Comparison of ENCODE assay signal across 21 mouse cellular contexts in genomic region chr9:84499507-84499906, GRCm38 (mm10).
DNase-seq lines count a peak whose midpoint lies in the region; ATAC-seq and TF ChIP-seq lines count a peak whose summit lies in the region.
"Had no signal": no experiment of that assay in that cellular context is flagged by ENCODE, and none has a peak within 500 bp of the region (broad histone marks: within the 10 kb centered on the region; RNA-seq: fewer than 3 reads in every experiment).

No protein-coding gene starts in this region.

- no peak for TF ChIP-seq POLR2A in MEL (IDR thresholded peaks at IDR 0.05; ENCODE audit: control insufficient read depth in 1 of 2, insufficient read depth in 1 of 2, low read depth in 1 of 2, low read length in 2 of 2, poor library complexity in 1 of 2)

- no peaks in the 10 kb centered on the region for H3K9me3 ChIP-seq in MEL (replicated peaks; ENCODE audit: insufficient read depth, low read length)
- no peaks in the 10 kb centered on the region for H3K9me3 ChIP-seq in heart, embryonic 10.5 days
- H3K9me3 ChIP-seq: embryonic facial prominence, embryonic 12.5 days; embryonic facial prominence, embryonic 15.5 days; forebrain, embryonic 15.5 days; hindbrain, embryonic 12.5 days; hindbrain, embryonic 15.5 days had no signal

- TF ChIP-seq CTCF in MEL (IDR thresholded peaks at IDR 0.05 in 2 of 3, conservative IDR thresholded peaks at IDR 0.05 in 1 of 3; ENCODE audit: control insufficient read depth in 1 of 3, insufficient read depth in 1 of 3, low read depth in 2 of 3, low read length in 3 of 3, poor library complexity in 1 of 3, severe bottlenecking in 1 of 3): no peak

- TF ChIP-seq EP300 in MEL (IDR thresholded peaks at IDR 0.05; ENCODE audit: low read depth in 1 of 2, low read length in 2 of 2): no peak

- no peaks in the 10 kb centered on the region for H3K79me2 ChIP-seq in MEL (ENCODE audit: control insufficient read depth, insufficient read depth, low read length, poor library complexity)

- no peaks in the 10 kb centered on the region for H3K27me3 ChIP-seq in MEL (ENCODE audit: control insufficient read depth in 1 of 2, insufficient read depth in 2 of 2, low read length in 2 of 2)
- no peaks in the 10 kb centered on the region for H3K27me3 ChIP-seq in heart, embryonic 10.5 days (ENCODE audit: insufficient read depth, poor library complexity, severe bottlenecking)
- H3K27me3 ChIP-seq: embryonic facial prominence, embryonic 12.5 days; embryonic facial prominence, embryonic 15.5 days; forebrain, embryonic 15.5 days; hindbrain, embryonic 12.5 days; hindbrain, embryonic 15.5 days had no signal

- ATAC-seq in granulocyte monocyte progenitor cell, adult 5-6 weeks (replicated peaks; ENCODE audit: poor library complexity, severe bottlenecking): peak; percentile 98
- ATAC-seq: activated CD4-positive, CD25-positive, alpha-beta regulatory T cell, adult 4 months; forebrain, embryonic 15.5 days had no signal

- no peak overlapping the region for H3K9ac ChIP-seq in MEL (ENCODE audit: control insufficient read depth, low read depth, low read length, poor library complexity, severe bottlenecking)
- H3K9ac ChIP-seq: embryonic facial prominence, embryonic 12.5 days; embryonic facial prominence, embryonic 15.5 days; forebrain, embryonic 15.5 days; hindbrain, embryonic 12.5 days; hindbrain, embryonic 15.5 days had no signal

- no peaks in the 10 kb centered on the region for H3K36me3 ChIP-seq in MEL (ENCODE audit: control insufficient read depth in 1 of 2, insufficient read depth in 2 of 2, low read length in 2 of 2)
- H3K36me3 ChIP-seq in heart, embryonic 10.5 days: no peaks in the 10 kb centered on the region
- H3K36me3 ChIP-seq: embryonic facial prominence, embryonic 12.5 days; embryonic facial prominence, embryonic 15.5 days; forebrain, embryonic 15.5 days; hindbrain, embryonic 12.5 days; hindbrain, embryonic 15.5 days had no signal

- WGBS in heart, embryonic 10.5 days: 81% methylated on average over 2 of the region's 2 CpGs

- H3K4me1 ChIP-seq in MEL (ENCODE audit: control insufficient read depth in 1 of 2, insufficient read depth in 2 of 2, low read length in 2 of 2): no peaks in the 10 kb centered on the region
- no peaks in the 10 kb centered on the region for H3K4me1 ChIP-seq in heart, embryonic 10.5 days
- H3K4me1 ChIP-seq: embryonic facial prominence, embryonic 12.5 days; embryonic facial prominence, embryonic 15.5 days; forebrain, embryonic 15.5 days; hindbrain, embryonic 12.5 days; hindbrain, embryonic 15.5 days had no signal

- no peak for TF ChIP-seq RAD21 in MEL (IDR thresholded peaks at IDR 0.05; ENCODE audit: low read depth, low read length)

- DNase-seq in MEL (ENCODE audit: low read depth, low spot score): peak; percentile 2
- peak; percentile 8 for DNase-seq in R1 (ENCODE audit: low read depth, low spot score)
- DNase-seq in frontal cortex, postnatal 14 days (ENCODE audit: low spot score in 2 of 2): no peak
- no peak for DNase-seq in heart, embryonic 10.5 days (ENCODE audit: low spot score)
- no peak for DNase-seq in heart, adult 11 months
- DNase-seq: adrenal gland, adult 8-10 months; adrenal gland, postnatal 25 days; cerebellum, adult 18-20 months; cerebellum, adult 9-10 months; cerebellum, postnatal 14 days; gastrocnemius, adult 2 months; gastrocnemius, postnatal 14 days; heart, adult 2 months; kidney, adult 18-20 months had no signal

- H3K27ac ChIP-seq in MEL (ENCODE audit: control insufficient read depth, low read depth, low read length): no peak overlapping the region
- H3K27ac ChIP-seq in heart, embryonic 10.5 days: no peak overlapping the region
- H3K27ac ChIP-seq: embryonic facial prominence, embryonic 12.5 days; embryonic facial prominence, embryonic 15.5 days; forebrain, embryonic 15.5 days; gastrocnemius, adult 2 months; heart, adult 2 months; hindbrain, embryonic 12.5 days; hindbrain, embryonic 15.5 days had no signal

- no peak overlapping the region for H3K4me3 ChIP-seq in MEL (ENCODE audit: control insufficient read depth in 1 of 2, insufficient read depth in 1 of 2, low read depth in 2 of 2, low read length in 2 of 2)
- H3K4me3 ChIP-seq in heart, embryonic 10.5 days: no peak overlapping the region
- H3K4me3 ChIP-seq: embryonic facial prominence, embryonic 12.5 days; embryonic facial prominence, embryonic 15.5 days; forebrain, embryonic 15.5 days; gastrocnemius, adult 2 months; heart, adult 2 months; hindbrain, embryonic 12.5 days; hindbrain, embryonic 15.5 days had no signal

TF ChIP-seq in MEL, 35 proteins besides CTCF, POLR2A, EP300 and RAD21:
- TF ChIP-seq POLR2AphosphoS5 (IDR thresholded peaks at IDR 0.05; ENCODE audit: borderline replicate concordance, low read depth, low read length) (no peak), USF1 (IDR thresholded peaks at IDR 0.05; ENCODE audit: low read depth, low read length) (no peak), GABPA (IDR thresholded peaks at IDR 0.05; ENCODE audit: low read depth, low read length) (no peak), MYB (IDR thresholded peaks at IDR 0.05; ENCODE audit: low read depth, low read length) (no peak), MYC (IDR thresholded peaks at IDR 0.05; ENCODE audit: low read depth, low read length) (no peak), ELF1 (IDR thresholded peaks at IDR 0.05; ENCODE audit: low read depth, low read length) (no peak), GATA1 (IDR thresholded peaks at IDR 0.05; ENCODE audit: low read depth, low read length) (no peak), ZKSCAN1 (IDR thresholded peaks at IDR 0.05; ENCODE audit: low read depth, low read length) (no peak), SMC3 (IDR thresholded peaks at IDR 0.05; ENCODE audit: low read depth, low read length) (no peak), JUND (IDR thresholded peaks at IDR 0.05; ENCODE audit: low read depth, low read length) (no peak), SIN3A (IDR thresholded peaks at IDR 0.05; ENCODE audit: low read length) (no peak), UBTF (IDR thresholded peaks at IDR 0.05; ENCODE audit: borderline replicate concordance, insufficient read depth, low read depth, low read length) (no peak), TCF12 (IDR thresholded peaks at IDR 0.05; ENCODE audit: low read depth, low read length) (no peak), KAT2A (conservative IDR thresholded peaks at IDR 0.05; ENCODE audit: low read depth, low read length) (no peak), E2F4 (IDR thresholded peaks at IDR 0.05; ENCODE audit: borderline replicate concordance, low read depth, low read length) (no peak), TAL1 (IDR thresholded peaks at IDR 0.05; ENCODE audit: low read length) (no peak), BHLHE40 (IDR thresholded peaks at IDR 0.05; ENCODE audit: borderline replicate concordance, low read depth, low read length) (no peak), MAFK (IDR thresholded peaks at IDR 0.05; ENCODE audit: borderline replicate concordance, low read depth, low read length) (no peak), ZMIZ1 (IDR thresholded peaks at IDR 0.05; ENCODE audit: low read depth, low read length) (no peak), MEF2A (IDR thresholded peaks at IDR 0.05; ENCODE audit: extremely low read depth, insufficient replicate concordance, low read depth, low read length, poor library complexity, severe bottlenecking) (no peak)

Comparison
In these comparisons a context has a peak if more than half of its experiments do, and no peak if none do; other contexts are left out.
1. DNase-seq: peak in MEL (single experiment) and R1 (single experiment); none in frontal cortex, postnatal 14 days (0 of 2), heart, embryonic 10.5 days (single experiment) and heart, adult 11 months (single experiment).